Mouse (Mus musculus): ENCODE data around the gene Nefh.

DNA sequence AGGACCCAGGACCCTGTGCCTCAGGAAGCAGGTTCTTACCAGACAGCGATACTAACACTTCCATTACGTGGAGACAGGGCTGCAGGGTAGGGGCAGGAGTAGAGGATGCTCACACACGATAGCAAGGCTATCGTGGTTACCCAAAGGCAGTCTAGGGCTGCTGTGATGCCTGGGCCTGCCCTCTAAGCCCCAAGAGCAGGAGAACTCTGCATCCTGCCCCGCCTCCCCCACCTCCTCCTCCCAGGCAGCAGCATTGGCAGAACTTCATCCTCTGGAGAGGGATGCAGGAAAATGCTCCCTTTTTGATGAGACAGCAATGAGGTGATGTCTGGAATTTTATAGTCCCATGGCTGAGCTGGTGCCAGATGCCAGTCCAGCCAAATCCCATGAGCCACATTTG, 19.0 kb upstream of the Nefh start:
- no peak for TF ChIP-seq CTCF (IDR thresholded peaks at IDR 0.05; ENCODE audit: low read depth)
- TF ChIP-seq EP300 (IDR thresholded peaks at IDR 0.05; ENCODE audit: low read depth) = no peak

Data from liver, postnatal 0 days (tissue).